Mouse (Mus musculus) kidney, postnatal 0 days (tissue): ENCODE measurements at regions not wholly inside any gene's neighbourhood (a gene's known extent, or its start where the extent isn't known, plus 50 kb on each side); places are given as distances from the start of the nearest gene placed in this dataset.
A peak's percentile ranks its signal among the peaks of the same experiment; 100 is the strongest.

Experiments
- ATAC-seq: fragments of 200-750 bp; cut with Nextera tagmentation; replicated peaks from 2 replicates; pipeline ENCODE4 v1.8.0; 2017; ENCODE audit warnings: low read depth, moderate number of reproducible peaks, moderate TSS enrichment, moderate library complexity; ENCODE audit not compliant: low FRiP score
- DNase-seq: peaks from one replicate; pipeline ENCODE4 v3.0.0-alpha.2; 2016; ENCODE audit warnings: low spot score
- H3K27ac ChIP-seq: fragments of 300-500 bp; sonication (generic); 2 replicates; pipeline ENCODE4 v1.5.1; 2014; ENCODE audit warnings: mild to moderate bottlenecking
- H3K27me3 ChIP-seq: fragments of 300-500 bp; sonication (generic); 2 replicates; pipeline ENCODE4 v1.6.1; 2014; ENCODE audit warnings: low read length, mixed read lengths; ENCODE audit not compliant: insufficient read depth
- H3K36me3 ChIP-seq: fragments of 300-500 bp; sonication (generic); 2 replicates; pipeline ENCODE4 v1.6.1; 2014; ENCODE audit warnings: low read length, mixed read lengths; ENCODE audit not compliant: insufficient read depth
- H3K4me1 ChIP-seq: fragments of 300-500 bp; sonication (generic); replicated peaks from 2 replicates; pipeline ENCODE4 v1.6.1; 2014; ENCODE audit warnings: antibody characterized with exemption, low read length, mixed read lengths; ENCODE audit not compliant: insufficient read depth
- H3K4me2 ChIP-seq: fragments of 300-500 bp; sonication (generic); 2 replicates; pipeline ENCODE4 v1.6.1; 2014; ENCODE audit warnings: mild to moderate bottlenecking, low read length, moderate library complexity, mixed read lengths
- H3K4me3 ChIP-seq: fragments of 300-500 bp; sonication (generic); replicated peaks from 2 replicates; pipeline ENCODE4 v1.5.1; 2014; ENCODE audit warnings: low read depth, low read length
- H3K9ac ChIP-seq: fragments of 300-500 bp; sonication (generic); 2 replicates; pipeline ENCODE4 v1.6.1; 2014; ENCODE audit warnings: low read depth, low read length
- H3K9me3 ChIP-seq: fragments of 300-500 bp; sonication (generic); replicated peaks from 2 replicates; pipeline ENCODE4 v1.6.1; 2016; ENCODE audit warnings: low read length, inconsistent platforms, mixed read lengths
- CTCF ChIP-seq: IDR thresholded peaks from 2 replicates; pipeline ENCODE4 v1.5.1; 2016; ENCODE audit warnings: antibody characterized with exemption, low read depth, mild to moderate bottlenecking, moderate library complexity
- WGBS: fragments of 180-500 bp; shearing (Covaris S2); extraction: QIAGEN DNeasy Blood & Tissue Kit; methylation state at CpG from one replicate; pipeline ENCODE4 v1.1.7; 2014; 5-methylcytosine and 5-hydroxymethylcytosine counted together

DNA sequence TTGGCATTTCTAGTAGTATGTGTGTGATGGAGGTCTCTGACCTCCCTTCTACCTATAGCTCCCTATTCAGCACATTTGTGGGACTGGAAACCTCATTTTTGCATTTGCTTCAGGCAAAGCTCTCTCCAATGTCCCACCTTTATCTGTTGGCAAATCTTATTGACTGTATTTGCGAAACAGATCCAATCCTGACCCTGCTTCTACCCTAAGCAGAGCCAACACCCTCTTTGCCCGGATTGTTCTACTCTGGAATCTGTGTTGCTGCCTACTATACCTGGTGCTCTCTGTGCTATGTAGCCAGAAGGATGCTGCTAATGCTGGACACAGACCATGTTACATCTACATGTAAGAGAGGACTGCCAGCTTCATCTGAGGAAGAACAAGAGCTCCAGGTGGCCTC, 133.3 kb upstream of the Irf2bp2 start:
- Histone ChIP-seq H3K27ac (no peak overlapping the region), H3K9ac (no peak overlapping the region), H3K36me3 (no peaks in the 10 kb centered on the region), H3K9me3 (no peaks in the 10 kb centered on the region), H3K4me1 (peaks cover 10% of the 10 kb centered on the region), H3K4me3 (no peak overlapping the region), H3K27me3 (no peaks in the 10 kb centered on the region), H3K4me2 (no peak overlapping the region)
- no peak for TF ChIP-seq CTCF
- ATAC-seq (no peak), DNase-seq (no peak)
- 90% methylated on average over 2 of the region's 2 CpGs for WGBS

DNA sequence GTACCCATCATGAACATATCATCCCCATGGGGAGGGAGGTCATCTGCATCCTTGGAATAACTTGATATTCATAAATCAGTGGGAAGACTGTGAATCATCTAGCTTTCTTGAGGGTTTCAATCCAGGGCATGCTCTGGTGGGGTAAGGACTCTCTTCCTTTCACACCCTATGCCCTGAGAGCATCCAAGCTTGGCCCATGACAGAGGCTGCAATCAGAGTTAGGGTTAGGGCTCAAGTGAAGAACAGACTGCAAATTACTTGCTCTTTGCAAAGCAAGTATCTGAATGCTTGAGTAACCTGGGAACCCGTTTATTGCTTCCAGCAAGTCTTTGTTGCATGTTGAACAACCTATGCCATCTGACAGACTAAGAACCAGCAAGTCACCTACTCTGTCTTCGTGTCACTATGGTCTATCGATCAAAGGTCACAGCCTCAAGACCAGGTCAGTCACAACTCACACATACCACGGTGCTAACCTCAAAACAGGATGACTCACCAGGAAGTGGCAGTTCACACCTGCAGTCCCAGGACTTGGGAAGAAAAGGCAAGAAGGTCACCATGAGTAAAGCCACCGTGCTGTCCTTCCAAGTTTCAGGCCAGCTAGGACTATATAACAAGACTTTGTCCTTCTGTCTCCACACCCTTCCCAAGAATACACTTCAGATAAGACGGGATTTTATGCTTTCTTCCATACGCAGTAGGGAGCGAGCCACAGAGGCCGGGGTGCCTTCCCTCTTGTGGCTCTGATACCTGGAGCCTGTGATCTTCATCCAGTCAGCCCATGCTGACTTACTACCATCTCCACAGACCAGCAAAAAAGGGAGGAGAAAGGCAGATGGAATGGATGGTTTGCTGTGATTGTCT, 129.7 kb upstream of the Irf2bp2 start:
- Histone ChIP-seq H3K27me3 (no peaks in the 10 kb centered on the region), H3K4me2 (no peak overlapping the region), H3K4me3 (no peak overlapping the region), H3K9ac (no peak overlapping the region), H3K36me3 (no peaks in the 10 kb centered on the region), H3K9me3 (no peaks in the 10 kb centered on the region), H3K27ac (no peak overlapping the region), H3K4me1 (peaks cover 16% of the 10 kb centered on the region; the same call in 1 of the 2 replicates)
- ATAC-seq (no peak), DNase-seq (no peak)
- TF ChIP-seq CTCF = no peak
- 68% methylated on average over 9 of the region's 9 CpGs for WGBS

DNA sequence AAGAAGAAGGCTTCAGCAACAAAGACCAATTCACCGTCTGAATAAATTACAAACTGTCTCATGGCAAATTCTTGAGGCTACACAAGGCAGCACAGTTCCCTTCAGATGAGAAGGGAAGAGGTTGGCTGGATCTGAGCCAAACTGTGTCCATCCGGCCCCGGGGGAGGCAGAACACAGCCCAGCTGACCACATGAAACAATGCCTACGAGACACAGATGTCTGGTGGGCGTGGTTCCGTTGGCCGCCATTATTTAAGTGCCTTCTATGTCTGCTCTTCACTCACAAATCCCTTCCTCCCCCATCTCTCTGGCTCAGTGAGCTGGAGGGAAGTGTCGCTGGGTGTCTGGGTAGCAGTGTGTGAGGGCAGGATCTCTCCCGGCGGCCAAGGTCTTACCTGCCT, 127.8 kb upstream of the Irf2bp2 start:
- Histone ChIP-seq H3K4me3 (no peak overlapping the region), H3K9me3 (no peaks in the 10 kb centered on the region), H3K4me1 (peaks cover 16% of the 10 kb centered on the region; the same call in 1 of the 2 replicates), H3K27me3 (no peaks in the 10 kb centered on the region), H3K9ac (no peak overlapping the region), H3K4me2 (no peak overlapping the region), H3K36me3 (no peaks in the 10 kb centered on the region), H3K27ac (0 out of 2 replicates have a peak overlapping the region, but pooled peaks have one; percentile 69)
- WGBS = 18% methylated on average over 10 of the region's 10 CpGs
- ATAC-seq = no peak
- no peak for TF ChIP-seq CTCF
- peak; percentile 69 for DNase-seq

DNA sequence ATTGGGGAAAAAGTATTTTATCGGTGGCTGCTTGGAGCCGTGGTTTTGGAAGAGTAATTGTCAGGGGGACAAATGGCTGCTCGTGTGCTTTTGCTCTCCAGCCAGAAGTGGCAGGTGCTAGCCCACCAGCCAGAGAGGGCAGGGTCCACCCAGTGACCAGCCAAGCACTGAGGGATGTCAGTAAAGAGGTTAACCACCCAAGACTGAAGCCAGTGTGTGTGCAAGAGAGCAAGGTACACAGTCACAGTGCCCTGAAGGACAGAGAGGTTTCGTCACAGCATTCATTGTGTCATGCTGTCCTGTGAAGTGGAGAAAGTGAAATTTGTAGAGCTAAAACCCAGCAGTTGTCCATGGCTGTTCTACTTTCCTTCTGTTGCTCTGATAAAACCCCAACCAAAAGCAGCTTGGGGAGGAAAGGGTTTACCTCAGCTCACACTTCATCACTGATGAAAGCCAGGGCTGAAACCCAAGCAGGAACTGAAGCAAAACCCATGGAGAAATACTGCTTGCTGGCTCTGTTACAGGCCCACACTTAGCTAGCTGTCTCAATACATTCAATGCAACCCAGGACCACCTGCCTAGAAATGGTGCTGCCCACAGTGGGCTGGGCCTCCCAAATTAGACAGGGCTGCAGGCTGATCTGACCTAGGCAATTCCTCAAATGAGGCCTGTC, 126.8 kb upstream of the Irf2bp2 start:
- Histone ChIP-seq H3K27me3 (no peaks in the 10 kb centered on the region), H3K4me1 (peaks cover 16% of the 10 kb centered on the region; the same call in 1 of the 2 replicates), H3K4me2 (no peak overlapping the region), H3K4me3 (no peak overlapping the region), H3K36me3 (no peaks in the 10 kb centered on the region), H3K9me3 (no peaks in the 10 kb centered on the region), H3K27ac (peak overlapping the region; percentile 69), H3K9ac (no peak overlapping the region)
- no peak for DNase-seq
- TF ChIP-seq CTCF = no peak
- 69% methylated on average over 4 of the region's 4 CpGs for WGBS
- ATAC-seq = peak; percentile 89

DNA sequence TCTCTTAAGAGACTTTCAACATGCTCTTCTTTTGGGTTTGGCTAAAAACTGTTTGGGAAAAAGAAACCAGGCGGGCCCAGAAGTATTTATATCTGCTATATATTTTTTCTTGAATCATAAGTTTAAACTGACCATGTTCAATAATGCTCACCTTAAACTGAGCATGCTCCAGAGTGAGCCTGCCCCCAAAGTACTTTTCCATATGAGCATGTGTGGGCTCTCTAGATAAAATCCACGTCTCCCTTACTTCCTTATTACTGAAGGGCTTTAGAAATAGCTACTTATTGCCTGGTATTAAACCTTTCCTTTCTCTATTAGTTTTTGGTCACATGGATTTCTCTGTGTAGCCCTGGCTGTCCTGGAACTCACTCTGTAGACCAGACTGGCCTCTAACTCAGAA, 126.0 kb upstream of the Irf2bp2 start:
- Histone ChIP-seq H3K4me3 (no peak overlapping the region), H3K36me3 (no peaks in the 10 kb centered on the region)

DNA sequence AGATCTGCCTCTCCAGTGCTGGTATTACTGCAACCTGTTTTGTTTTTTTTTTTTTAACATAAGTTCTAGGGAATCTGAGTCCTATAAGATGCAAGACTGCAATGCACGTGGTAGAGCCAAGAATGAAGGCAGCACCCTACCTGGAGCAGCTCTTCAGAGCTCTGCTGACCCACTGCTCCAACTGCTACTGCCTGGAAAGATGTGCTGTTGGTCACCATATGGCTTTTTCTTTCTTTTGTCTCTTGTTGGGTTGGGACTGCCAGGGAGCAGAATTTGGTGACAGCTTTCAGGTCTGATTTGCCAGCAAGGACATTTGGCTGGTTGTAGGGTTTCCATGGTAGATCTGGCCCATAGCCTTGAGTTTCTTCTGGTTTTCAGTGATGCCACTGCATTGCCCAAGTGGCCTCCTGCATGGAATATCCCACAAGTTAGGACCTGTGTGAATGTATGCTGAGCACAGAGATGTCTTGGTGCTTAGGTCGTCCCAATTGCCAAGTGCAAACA, 123.9 kb upstream of the Irf2bp2 start:
- no peak overlapping the region for H3K4me2 ChIP-seq
- H3K27ac ChIP-seq = no peak overlapping the region
- 87% methylated on average over 2 of the region's 2 CpGs for WGBS
- no peaks in the 10 kb centered on the region for H3K36me3 ChIP-seq
- no peaks in the 10 kb centered on the region for H3K27me3 ChIP-seq
- no peaks in the 10 kb centered on the region for H3K9me3 ChIP-seq
- no peak overlapping the region for H3K9ac ChIP-seq
- H3K4me3 ChIP-seq = no peak overlapping the region
- TF ChIP-seq CTCF = no peak
- peaks cover 16% of the 10 kb centered on the region; the same call in 1 of the 2 replicates for H3K4me1 ChIP-seq
- DNase-seq (no peak), ATAC-seq (no peak)

More for the DNA sequence above, 126.0 kb upstream of the Irf2bp2 start:
- Histone ChIP-seq H3K9ac (no peak overlapping the region), H3K27ac (no peak overlapping the region), H3K27me3 (no peaks in the 10 kb centered on the region), H3K4me2 (no peak overlapping the region), H3K9me3 (no peaks in the 10 kb centered on the region), H3K4me1 (peaks cover 16% of the 10 kb centered on the region; the same call in 1 of the 2 replicates)
- 77% methylated on average over 2 of the region's 2 CpGs for WGBS
- no peak for TF ChIP-seq CTCF
- no peak for DNase-seq
- ATAC-seq = no peak
